Mouse (Mus musculus): ENCODE measurements around the gene Scml4. TPM values are rescaled to one million over a fixed set of nuclear protein-coding genes. Genes with fewer than 3 reads are reported as not detected.

The Scml4 gene
- polyA plus RNA-seq, 1 experiment from 2014 or later = 0.66 TPM

DNA sequence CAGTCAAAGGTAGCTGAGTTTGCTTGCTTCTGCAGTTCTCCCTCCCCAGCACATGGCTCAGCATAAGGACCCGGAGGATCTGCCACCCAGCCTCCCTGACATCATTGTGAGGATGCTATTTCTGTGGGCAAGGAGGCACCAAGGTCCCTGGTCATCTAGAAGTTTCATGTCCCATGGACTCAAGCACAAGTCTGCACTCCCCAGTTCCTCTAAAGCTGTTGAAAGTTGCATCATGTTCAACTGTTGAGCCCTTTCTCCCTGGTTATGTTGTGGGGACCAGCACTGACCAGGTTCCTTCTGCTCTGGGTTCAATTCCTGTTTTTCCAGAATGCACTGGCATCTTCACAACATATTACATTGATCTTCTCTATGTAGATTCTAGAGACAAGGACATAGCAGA is 42.9 kb downstream of the Scml4 start:
- 67% methylated on average over 1 of the region's 1 CpGs for WGBS
- Histone ChIP-seq H3K4me3 (no peak overlapping the region), H3K36me3 (no peaks in the 10 kb centered on the region), H3K9me3 (replicated peaks) (no peaks in the 10 kb centered on the region), H3K4me1 (replicated peaks) (no peaks in the 10 kb centered on the region), H3K4me2 (no peak overlapping the region), H3K9ac (no peak overlapping the region), H3K27ac (no peak overlapping the region), H3K27me3 (no peaks in the 10 kb centered on the region)
- no peak for ATAC-seq (replicated peaks; ENCODE audit: insufficient number of reproducible peaks, insufficient read depth, low FRiP score, low read depth)

DNA sequence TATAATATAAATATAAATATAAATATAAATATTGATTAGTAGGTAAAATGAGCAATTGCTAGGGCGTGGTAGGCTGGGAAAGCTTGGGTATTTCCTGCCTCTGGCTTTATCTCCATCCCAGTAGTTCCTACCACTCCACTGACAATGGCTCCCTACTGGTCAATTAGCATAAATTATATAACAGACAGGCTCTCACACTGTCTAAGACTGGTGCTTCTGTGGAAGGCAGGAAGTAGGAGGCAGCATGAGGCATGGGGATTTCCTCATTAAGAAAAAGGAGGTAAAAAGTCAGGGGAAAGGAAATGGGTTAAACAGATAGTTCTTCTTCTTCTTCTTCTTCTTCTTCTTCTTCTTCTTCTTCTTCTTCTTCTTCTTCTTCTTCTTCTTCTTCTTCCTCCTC is 48.4 kb downstream of the Scml4 start:
- ATAC-seq (replicated peaks; ENCODE audit: insufficient number of reproducible peaks, insufficient read depth, low FRiP score, low read depth) = no peak
- Histone ChIP-seq H3K9me3 (replicated peaks) (no peaks in the 10 kb centered on the region), H3K27me3 (no peaks in the 10 kb centered on the region), H3K9ac (no peak overlapping the region), H3K27ac (no peak overlapping the region), H3K4me1 (replicated peaks) (peaks cover 5% of the 10 kb centered on the region), H3K4me2 (no peak overlapping the region), H3K4me3 (no peak overlapping the region), H3K36me3 (no peaks in the 10 kb centered on the region)
- WGBS = 80% methylated on average over 1 of the region's 1 CpGs

DNA sequence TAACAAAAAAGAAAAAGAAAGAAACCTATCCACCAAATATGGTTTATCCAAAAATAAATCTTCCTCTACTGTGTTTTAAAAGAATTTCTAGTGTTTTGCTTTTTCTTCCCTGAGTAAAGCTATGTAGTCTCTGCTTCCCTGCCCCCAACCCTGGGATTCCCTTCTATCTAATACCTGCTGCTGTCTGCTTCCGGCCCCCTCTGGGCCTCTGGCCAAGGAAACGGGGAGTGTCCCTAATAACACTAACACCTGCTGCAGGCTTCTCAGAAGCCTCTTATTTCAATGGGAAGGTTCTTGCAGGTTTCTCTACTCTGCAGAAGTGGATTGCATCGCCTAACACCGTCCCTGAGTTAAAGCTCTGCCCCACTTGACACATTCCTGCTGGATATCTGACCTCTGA is 50.4 kb downstream of the Scml4 start:
- ATAC-seq (replicated peaks; ENCODE audit: insufficient number of reproducible peaks, insufficient read depth, low FRiP score, low read depth) = no peak
- no peaks in the 10 kb centered on the region for H3K36me3 ChIP-seq

DNA sequence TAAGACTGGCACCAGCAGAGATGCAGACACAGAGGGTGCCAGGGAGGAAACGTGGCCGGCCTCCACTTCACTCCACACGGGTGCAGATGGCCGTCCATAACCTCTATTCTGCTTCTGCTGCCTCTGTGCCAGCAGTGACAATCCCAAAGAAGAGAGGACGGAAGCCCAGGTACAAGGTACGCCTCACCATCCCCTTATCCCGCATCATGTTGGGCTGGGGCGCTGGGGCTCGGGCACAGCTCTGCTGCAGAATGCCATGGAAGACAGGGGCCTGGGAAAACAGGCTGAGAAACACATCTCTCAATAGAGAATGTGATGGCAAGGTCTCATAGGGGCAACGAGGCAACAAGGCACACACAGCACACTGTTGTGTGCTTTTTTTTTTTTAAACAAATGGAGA is 51.9 kb downstream of the Scml4 start:
- 82% methylated on average over 10 of the region's 10 CpGs for WGBS
- Histone ChIP-seq H3K4me3 (no peak overlapping the region), H3K27ac (no peak overlapping the region), H3K9ac (no peak overlapping the region), H3K27me3 (no peaks in the 10 kb centered on the region), H3K4me1 (replicated peaks) (peaks cover 5% of the 10 kb centered on the region), H3K4me2 (no peak overlapping the region), H3K36me3 (no peaks in the 10 kb centered on the region), H3K9me3 (replicated peaks) (no peaks in the 10 kb centered on the region)
- no peak for ATAC-seq (replicated peaks; ENCODE audit: insufficient number of reproducible peaks, insufficient read depth, low FRiP score, low read depth)

More for the DNA sequence above, 50.4 kb downstream of the Scml4 start:
- Histone ChIP-seq H3K4me3 (no peak overlapping the region), H3K9ac (no peak overlapping the region), H3K4me2 (no peak overlapping the region), H3K9me3 (replicated peaks) (no peaks in the 10 kb centered on the region), H3K27ac (no peak overlapping the region), H3K4me1 (replicated peaks) (peaks cover 5% of the 10 kb centered on the region), H3K27me3 (no peaks in the 10 kb centered on the region)
- 16% methylated on average over 4 of the region's 4 CpGs for WGBS

DNA sequence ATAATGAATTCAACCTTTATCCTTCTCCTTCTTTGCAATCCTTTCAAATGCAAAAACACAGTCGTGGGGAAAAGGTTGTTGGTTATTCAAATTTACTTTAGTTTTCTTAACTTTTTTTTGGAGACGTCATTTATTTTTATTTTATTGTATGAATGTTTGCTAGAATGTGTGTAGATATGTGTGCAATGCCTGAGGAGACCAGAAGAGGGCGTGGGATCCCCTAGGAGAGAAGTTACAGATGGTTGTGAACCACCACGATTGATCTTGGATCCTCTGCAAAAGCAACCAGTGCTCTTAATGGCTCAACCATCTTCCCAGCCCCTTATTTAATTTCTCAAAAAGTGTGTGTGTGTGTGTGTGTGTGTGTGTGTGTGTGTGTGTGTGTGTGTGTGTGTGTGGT is 53.0 kb downstream of the Scml4 start:
- H3K9ac ChIP-seq = no peak overlapping the region
- no peaks in the 10 kb centered on the region for H3K27me3 ChIP-seq
- H3K9me3 ChIP-seq (replicated peaks) = no peaks in the 10 kb centered on the region
- H3K4me1 ChIP-seq (replicated peaks) = peaks cover 7% of the 10 kb centered on the region
- H3K4me3 ChIP-seq = no peak overlapping the region
- H3K27ac ChIP-seq = no peak overlapping the region
- no peak overlapping the region for H3K4me2 ChIP-seq
- 51% methylated on average over 4 of the region's 4 CpGs for WGBS
- no peaks in the 10 kb centered on the region for H3K36me3 ChIP-seq
- ATAC-seq (replicated peaks; ENCODE audit: insufficient number of reproducible peaks, insufficient read depth, low FRiP score, low read depth) = no peak

DNA sequence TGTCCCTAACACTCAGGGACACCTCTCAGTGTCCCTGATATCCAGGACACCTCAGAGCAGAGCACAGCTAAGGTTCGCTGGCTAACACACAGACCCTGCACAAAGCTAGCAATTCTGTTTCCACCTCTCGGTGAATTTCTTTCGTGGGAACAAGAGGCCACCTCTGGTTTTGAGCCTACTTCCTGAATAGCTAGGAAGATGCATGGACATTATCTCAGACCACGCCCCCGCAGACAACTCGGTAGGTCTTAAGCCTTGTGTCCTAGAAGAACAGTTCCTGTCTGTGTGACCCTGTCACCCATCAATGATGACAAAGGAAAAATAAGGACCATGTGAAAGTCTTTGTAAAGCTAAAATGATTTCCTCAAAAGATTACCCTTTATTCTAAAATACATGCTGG is 54.0 kb downstream of the Scml4 start:
- no peaks in the 10 kb centered on the region for H3K27me3 ChIP-seq
- no peak overlapping the region for H3K9ac ChIP-seq
- H3K4me3 ChIP-seq = no peak overlapping the region
- H3K4me2 ChIP-seq = no peak overlapping the region
- 39% methylated on average over 6 of the region's 6 CpGs for WGBS
- H3K36me3 ChIP-seq = no peaks in the 10 kb centered on the region
- no peak overlapping the region for H3K27ac ChIP-seq
- H3K9me3 ChIP-seq (replicated peaks) = no peaks in the 10 kb centered on the region
- peaks cover 7% of the 10 kb centered on the region for H3K4me1 ChIP-seq (replicated peaks)
- ATAC-seq (replicated peaks; ENCODE audit: insufficient number of reproducible peaks, insufficient read depth, low FRiP score, low read depth) = no peak

DNA sequence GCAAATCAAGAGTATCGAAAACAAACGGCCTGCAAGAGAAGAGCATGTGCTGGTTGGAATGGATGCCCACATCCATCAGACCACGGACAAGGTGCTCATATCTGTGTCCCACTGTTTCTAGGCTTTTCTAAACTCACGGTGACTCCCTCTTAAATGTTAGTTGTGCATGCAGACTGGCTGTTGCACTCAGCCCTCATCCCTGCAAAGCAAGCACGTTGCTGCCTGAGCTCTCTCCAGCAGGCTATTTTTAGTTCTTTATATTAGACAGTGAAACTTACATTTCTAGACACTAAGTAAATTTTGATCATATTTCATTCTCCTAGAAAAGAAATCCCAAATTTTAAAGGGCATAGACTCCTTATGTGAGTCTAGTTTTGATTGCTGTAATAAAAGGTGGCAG is 57.2 kb downstream of the Scml4 start:
- Histone ChIP-seq H3K4me1 (replicated peaks) (0 out of 2 replicates have a peak, but pooled peaks cover 2% of the 10 kb centered on the region), H3K4me3 (no peak overlapping the region), H3K36me3 (no peaks in the 10 kb centered on the region), H3K4me2 (no peak overlapping the region), H3K27me3 (no peaks in the 10 kb centered on the region), H3K27ac (no peak overlapping the region), H3K9me3 (replicated peaks) (no peaks in the 10 kb centered on the region), H3K9ac (no peak overlapping the region)
- WGBS = 54% methylated on average over 5 of the region's 5 CpGs
- ATAC-seq (replicated peaks; ENCODE audit: insufficient number of reproducible peaks, insufficient read depth, low FRiP score, low read depth) = no peak

DNA sequence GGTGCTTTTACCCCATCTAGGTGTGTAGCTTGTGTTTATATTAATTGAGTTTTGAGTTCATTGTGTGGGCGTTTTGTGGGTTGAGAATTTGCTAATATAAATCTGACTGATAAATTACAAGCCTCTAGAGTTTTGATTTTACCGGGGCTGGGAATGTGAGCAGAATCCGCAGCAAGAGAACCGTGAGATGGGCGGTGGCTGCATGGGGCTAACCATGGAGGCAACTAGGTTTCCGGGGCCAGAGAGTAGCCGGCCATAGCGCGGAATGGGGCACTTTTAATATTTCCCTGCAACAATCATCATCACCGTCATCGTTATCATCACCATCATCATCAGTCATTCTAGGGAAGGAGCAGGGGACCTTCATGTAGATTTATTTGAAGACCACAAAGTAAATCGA is 59.6 kb downstream of the Scml4 start:
- 87% methylated on average over 12 of the region's 12 CpGs for WGBS
- ATAC-seq (replicated peaks; ENCODE audit: insufficient number of reproducible peaks, insufficient read depth, low FRiP score, low read depth) = no peak
- Histone ChIP-seq H3K27me3 (no peaks in the 10 kb centered on the region), H3K9ac (no peak overlapping the region), H3K36me3 (no peaks in the 10 kb centered on the region), H3K27ac (no peak overlapping the region), H3K9me3 (replicated peaks) (no peaks in the 10 kb centered on the region), H3K4me1 (replicated peaks) (0 out of 2 replicates have a peak, but pooled peaks cover 2% of the 10 kb centered on the region), H3K4me3 (no peak overlapping the region), H3K4me2 (no peak overlapping the region)

DNA sequence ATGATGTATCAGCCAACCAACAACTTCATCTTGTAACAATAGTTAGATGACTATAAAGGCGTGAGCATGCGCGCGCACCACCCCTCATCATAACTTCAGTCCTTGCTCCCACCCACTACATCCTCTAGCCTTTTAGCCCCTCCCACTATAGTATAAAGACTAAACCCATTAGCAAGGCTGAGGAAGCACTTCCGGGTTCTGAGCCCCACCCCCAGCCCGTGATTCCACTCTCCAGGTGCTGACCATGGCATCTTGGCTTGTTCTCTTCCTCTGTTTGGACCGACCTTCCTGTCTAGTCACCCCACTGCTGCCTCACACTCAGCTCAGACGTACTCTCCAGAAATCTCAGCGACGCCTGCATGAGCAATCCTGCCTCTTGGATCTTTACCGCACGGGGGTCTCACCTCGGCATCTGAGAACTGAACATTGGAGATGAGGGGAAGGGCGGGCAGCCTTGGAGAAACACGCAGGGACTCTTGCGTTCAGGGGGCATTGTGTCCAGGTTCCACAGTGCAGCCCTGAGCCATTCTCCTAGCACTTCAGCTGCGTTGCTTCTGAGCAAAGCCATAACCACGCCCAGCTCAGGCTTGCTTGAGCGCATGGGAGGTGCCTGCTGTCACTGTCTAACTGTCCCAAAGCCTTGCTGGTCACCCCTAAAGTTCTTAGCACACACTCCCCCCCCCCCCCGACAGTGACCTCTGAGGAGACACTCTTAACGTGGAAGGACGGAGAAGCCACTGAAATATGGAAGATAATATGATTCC is 65.1 kb downstream of the Scml4 start:
- ATAC-seq (replicated peaks; ENCODE audit: insufficient number of reproducible peaks, insufficient read depth, low FRiP score, low read depth) = no peak
- no peaks in the 10 kb centered on the region for H3K4me1 ChIP-seq (replicated peaks)
- peak overlapping the region; percentile 52 for H3K4me2 ChIP-seq
- H3K4me3 ChIP-seq = peak overlapping the region; percentile 25
- no peaks in the 10 kb centered on the region for H3K9me3 ChIP-seq (replicated peaks)
- H3K36me3 ChIP-seq = no peaks in the 10 kb centered on the region
- WGBS = 69% methylated on average over 22 of the region's 22 CpGs
- no peak overlapping the region for H3K9ac ChIP-seq
- H3K27me3 ChIP-seq = no peaks in the 10 kb centered on the region
- no peak overlapping the region for H3K27ac ChIP-seq

DNA sequence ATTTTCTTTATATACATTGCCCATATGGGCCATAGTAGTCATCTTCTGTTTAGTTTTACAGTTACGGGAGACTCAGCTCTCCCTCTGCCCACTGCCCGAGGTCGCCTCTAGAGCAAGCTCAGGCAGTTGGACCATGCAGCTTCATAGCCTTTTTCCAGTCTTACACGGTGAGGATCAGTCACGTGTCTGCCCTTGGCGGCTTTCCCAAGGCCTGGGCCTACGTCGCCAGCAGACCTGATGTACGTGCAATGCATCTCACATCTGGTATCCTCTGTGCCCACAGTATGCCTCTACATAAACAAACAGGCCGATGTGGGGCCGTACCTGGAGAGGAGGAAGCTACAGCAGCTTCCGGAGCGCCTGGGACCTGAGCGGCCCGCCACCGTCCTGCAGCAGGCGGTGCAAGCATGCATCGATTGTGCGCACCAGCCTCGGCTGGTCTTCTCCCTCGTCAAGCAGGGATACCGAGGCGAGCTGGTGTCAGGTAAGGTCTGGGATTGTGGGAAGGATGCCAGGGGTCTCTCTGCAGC is 70.0 kb downstream of the Scml4 start:
- H3K36me3 ChIP-seq = no peaks in the 10 kb centered on the region

DNA sequence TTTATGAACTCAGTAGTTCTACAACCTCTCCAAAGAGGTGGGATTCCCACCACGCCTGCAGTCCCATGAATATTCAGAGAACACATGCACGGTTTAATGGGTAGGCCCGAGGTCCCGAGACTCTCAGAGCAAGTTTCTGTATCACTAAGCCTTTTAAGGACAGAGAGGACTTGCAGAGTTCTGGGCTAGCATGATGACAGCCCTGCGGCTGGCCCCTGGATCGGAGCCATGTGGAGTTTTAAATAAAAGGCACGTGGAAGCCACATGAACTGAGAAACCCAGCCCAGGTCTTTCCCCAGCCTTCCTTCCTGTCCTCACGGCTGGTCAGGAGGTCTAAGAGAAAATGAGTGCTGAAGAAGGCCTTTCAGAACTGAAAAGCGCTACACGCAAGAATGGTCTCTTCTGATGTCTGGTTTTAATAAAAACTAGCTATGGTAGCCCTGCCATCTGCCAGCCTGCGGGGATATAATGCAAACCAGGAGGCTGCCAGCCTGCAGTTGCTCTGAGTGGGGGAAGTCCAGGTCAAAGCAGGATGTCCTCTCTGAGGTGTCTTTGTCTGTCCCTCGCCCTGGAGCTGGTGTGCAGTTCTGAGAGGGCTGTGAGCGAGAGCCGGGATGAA is 72.8 kb downstream of the Scml4 start:
- no peaks in the 10 kb centered on the region for H3K9me3 ChIP-seq (replicated peaks)
- no peak overlapping the region for H3K4me3 ChIP-seq
- H3K27ac ChIP-seq = no peak overlapping the region
- H3K4me2 ChIP-seq = no peak overlapping the region
- 56% methylated on average over 14 of the region's 14 CpGs for WGBS
- H3K4me1 ChIP-seq (replicated peaks) = peaks cover 8% of the 10 kb centered on the region
- no peak for ATAC-seq (replicated peaks; ENCODE audit: insufficient number of reproducible peaks, insufficient read depth, low FRiP score, low read depth)
- no peaks in the 10 kb centered on the region for H3K36me3 ChIP-seq
- H3K9ac ChIP-seq = no peak overlapping the region
- no peaks in the 10 kb centered on the region for H3K27me3 ChIP-seq

More for the DNA sequence above, 70.0 kb downstream of the Scml4 start:
- Histone ChIP-seq H3K4me1 (replicated peaks) (peaks cover 8% of the 10 kb centered on the region), H3K27ac (no peak overlapping the region), H3K27me3 (no peaks in the 10 kb centered on the region), H3K4me2 (no peak overlapping the region), H3K4me3 (no peak overlapping the region), H3K9ac (no peak overlapping the region), H3K9me3 (replicated peaks) (no peaks in the 10 kb centered on the region)
- no peak for ATAC-seq (replicated peaks; ENCODE audit: insufficient number of reproducible peaks, insufficient read depth, low FRiP score, low read depth)
- 83% methylated on average over 23 of the region's 23 CpGs for WGBS
